Mouse (Mus musculus) adrenal gland, postnatal 4 days (tissue): ENCODE data around the gene Mfap5. TPM values are rescaled to one million over a fixed set of nuclear protein-coding genes. Genes with fewer than 3 reads are reported as not detected.
"Not testable (repeated sequence)": the region's sequence is repeated elsewhere in the genome, so short reads cannot be mapped to it uniquely, and the experiment has no call there.

Source experiments
- DNase-seq, 2 experiments: peaks; one replicate each; pipeline ENCODE4 v3.0.0; 2021 to 2022; ENCODE audit warnings: low spot score in 2 of 2, mixed read lengths in 2 of 2
- total RNA-seq, 2 experiments: library from RNA; stranded (reverse); gene quantifications; 2 replicates each; pipeline ENCODE4 v1.2.3; 2021

Gene Mfap5
- total RNA-seq, 2 experiments from 2014 or later, result 42.8 to 44.2 TPM

DNA sequence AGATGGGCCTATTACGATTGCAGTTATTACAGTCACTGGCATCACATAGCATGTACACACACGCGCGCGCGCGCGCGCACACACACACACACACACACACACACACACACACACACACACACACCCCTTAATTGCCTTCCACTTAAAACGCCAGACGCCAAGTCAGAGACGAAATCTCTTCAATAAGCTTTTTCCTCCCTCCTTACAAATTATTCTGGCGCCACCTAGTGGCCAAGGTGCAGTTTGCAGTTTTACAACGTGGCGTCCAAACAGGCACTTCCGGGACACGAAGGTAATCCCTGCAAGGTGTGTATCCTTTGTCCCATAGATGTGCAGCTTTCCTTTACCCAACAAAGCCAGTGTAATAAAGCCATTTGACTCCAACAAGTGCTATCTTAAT lies 54.8 kb downstream of the Mfap5 start:
- peak; percentile 26 to 48 for DNase-seq

DNA sequence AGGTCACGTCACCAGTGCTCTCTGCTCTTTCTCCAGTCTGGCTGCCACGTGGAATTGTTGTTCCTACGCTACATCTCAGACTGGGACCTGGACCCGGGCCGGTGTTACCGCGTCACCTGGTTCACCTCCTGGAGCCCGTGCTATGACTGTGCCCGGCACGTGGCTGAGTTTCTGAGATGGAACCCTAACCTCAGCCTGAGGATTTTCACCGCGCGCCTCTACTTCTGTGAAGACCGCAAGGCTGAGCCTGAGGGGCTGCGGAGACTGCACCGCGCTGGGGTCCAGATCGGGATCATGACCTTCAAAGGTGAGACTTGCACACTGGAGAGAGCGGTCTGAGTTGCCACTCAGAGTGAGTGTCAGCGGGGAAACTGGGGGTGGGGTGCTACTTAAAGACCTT lies 55.4 kb downstream of the Mfap5 start:
- no peak for DNase-seq

DNA sequence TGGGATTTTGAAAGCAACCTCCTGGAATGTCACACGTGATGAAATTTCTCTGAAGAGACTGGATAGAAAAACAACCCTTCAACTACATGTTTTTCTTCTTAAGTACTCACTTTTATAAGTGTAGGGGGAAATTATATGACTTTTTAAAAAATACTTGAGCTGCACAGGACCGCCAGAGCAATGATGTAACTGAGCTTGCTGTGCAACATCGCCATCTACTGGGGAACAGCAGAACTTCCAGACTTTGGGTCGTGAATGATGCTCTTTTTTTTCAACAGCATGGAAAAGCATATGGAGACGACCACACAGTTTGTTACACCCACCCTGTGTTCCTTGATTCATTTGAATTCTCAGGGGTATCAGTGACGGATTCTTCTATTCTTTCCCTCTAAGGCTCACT lies 56.8 kb downstream of the Mfap5 start:
- no peak for DNase-seq

DNA sequence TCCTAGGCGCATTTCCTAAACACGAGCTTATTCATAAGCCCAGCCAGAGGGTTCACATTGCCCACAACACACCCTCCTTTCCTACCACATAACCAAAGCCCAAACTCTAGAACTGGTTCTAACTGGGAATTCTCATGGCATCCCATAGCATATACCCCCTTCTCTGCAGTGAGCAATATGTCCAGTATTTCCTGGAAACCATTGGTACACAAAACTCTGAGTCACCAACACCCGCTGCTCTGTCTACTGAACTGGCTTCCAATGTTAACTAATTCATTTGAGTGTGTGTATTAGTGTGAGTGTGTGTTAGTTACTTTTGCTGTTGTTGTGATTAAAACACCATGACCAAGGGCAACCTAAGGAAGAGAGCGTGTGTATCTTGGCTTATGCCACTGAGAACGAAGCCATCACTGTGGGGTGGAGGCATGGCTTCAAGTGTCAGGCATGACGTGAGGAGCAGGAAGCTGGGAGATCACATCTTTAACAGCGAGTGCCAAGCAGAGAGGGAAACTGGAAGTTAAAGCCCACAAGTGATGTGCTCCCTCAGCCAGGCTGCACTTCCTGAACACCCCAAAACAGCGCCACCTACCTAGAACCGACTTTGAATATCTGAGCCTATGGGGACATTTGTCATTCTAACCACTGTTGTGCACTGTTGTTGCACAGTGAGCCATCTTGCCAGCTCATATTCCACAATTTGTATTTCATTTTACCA lies 59.6 kb downstream of the Mfap5 start:
- DNase-seq, result no peak

DNA sequence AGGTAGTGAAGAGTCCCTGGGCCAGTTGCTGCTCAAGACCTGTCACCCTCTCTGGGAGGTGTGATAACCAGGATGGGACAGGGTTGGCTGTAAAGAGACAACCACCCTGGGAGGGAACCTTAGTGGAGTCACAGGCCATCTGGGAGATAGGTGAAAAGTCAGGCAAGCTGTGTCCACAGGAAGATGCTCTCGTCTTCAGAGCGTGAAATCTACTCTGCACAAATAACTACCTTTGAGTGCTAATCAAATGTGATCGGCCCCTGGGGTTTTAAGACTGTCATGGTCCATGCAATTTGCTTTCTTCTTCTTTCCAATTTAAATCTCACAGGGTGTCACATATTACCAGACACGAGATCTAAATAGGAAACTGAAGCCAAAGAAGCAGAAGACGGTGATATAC lies 63.5 kb downstream of the Mfap5 start:
- DNase-seq, result no peak

DNA sequence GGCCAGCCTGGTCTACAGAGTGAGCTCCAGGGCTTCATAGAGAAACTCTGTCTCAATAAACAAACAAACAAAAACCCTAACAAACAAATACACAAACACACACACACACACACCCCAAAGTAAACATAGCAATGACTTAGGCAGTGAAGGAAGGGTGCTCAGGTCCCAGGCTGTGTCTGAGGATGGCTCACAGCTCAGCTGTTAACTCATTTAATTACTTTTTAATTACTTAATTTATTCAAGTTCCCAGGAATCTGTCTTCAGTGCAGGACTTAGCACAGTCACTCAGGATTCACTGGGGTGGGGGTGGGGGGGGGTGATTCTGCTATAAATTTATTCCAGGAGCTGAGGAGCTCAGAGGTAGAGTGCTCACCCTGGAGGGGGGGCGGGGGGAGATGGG lies 64.1 kb downstream of the Mfap5 start:
- no peak for DNase-seq

DNA sequence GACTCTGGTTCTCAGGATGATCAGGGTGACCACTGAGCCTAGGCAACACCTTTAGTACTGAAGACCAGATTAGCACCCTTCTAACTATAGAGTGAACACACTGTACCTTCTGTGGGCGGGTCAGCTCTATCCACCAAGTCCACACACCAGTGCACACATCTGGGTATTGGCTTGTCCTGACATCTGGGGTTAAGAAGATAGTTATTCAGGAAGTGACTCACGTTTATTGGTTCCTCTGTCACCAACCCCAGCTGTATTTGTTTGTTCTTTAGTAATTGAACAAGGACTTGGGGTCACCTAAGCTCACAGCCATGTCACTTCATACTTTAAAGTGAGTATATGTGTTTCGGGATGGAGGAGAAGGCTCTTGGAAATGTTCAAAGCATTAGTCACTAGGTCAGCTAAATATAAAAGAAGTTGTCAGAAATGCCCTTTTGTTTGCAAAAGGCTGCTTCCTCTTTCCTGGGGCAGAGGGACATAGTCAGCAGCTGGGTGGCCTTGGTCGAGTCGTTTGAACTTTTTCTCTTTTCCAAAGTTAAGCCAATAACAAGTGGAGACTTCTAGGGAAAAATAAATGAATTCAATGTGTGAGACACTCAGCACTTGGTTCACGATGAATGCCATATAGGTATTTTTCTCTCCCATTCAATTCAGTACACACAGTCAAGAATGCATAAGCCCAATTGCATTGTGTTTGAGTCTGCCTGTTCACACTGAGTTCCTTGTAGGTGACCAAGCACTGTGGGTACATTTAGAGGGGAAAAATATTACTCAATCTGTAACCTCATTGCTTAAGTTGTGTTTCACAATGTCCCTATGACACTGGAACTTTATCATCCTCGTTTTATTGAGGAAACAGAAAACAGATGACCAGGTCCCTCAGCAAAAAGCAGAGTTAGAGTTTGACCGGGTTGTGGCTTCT lies 65.3 kb downstream of the Mfap5 start:
- no peak for DNase-seq

DNA sequence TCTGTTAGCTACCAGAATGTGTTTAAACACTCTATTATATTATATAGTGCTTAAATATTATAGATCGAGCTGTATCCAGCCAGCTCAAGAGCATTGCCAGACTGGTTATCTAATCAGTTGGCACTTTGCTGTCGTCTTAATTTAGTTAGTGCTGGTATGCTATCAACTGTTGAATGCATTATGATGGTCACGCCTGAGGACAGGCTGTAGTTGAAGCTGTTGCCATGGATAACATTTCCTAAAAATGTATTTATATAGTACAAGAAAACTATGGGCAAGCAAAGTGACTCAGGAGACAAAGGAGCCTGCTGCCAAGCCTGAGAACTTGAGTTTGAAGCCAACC lies 65.9 kb downstream of the Mfap5 start:
- no peak for DNase-seq

DNA sequence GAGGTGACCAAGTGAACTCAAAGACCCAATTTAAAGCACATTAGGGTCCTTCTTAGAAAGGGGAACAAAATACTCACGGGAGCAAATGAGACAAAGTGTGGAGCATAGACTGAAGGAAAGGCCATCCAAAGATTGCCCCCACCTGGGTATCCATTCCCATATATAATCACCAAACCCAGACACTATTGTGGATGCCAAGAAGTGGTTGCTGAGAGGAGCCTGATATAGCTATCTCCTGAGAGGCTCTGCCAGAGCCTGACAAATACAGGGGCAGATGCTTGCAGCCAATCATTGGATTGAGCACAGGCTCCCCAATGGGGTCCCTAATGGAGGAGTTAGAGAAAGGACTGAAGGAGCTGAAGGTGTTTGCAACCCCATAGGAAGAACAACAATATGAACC lies 69.4 kb downstream of the Mfap5 start:
- DNase-seq, result not testable (repeated sequence)

DNA sequence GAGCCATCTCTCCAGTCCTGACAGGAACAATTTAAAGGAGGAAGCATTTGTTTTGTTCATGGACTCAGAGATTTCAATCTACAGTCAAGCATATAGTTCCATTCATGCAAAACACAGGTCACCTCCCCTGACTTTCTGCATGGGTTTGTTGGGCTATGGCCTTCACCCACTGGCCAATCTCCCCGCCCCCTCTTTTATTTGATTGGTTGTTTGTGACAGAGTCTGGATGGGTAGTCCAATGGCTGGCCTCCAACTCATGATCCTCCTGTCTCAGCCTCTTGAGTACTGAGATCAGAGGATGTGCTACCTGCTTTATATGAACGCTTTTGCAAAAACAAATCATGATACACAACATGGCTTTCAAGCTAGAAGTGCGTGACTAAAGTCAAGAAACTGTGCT lies 71.4 kb downstream of the Mfap5 start:
- DNase-seq, result no peak

Other genes starting within 250 kb of the Mfap5 start
- not detected for gene Klrg1, start 223.0 kb upstream of the Mfap5 start, total RNA-seq
- 100 to 1,000 TPM; 138 to 140 TPM for gene M6pr, start 197.1 kb upstream of the Mfap5 start, total RNA-seq
- gene Phc1, start 165.3 kb upstream of the Mfap5 start, total RNA-seq, result 10 to 100 TPM; 41.8 to 43.9 TPM
- 10 to 100 TPM in 1 of 2 experiments, 1 to 10 TPM in 1; 6.8 to 11.4 TPM for gene Rimklb, start 7.1 kb upstream of the Mfap5 start, total RNA-seq
- gene Aicda, start 48.0 kb downstream of the Mfap5 start, total RNA-seq, result not detected
- 10 to 100 TPM; 10.1 to 13.1 TPM for gene Apobec1, start 96.6 kb downstream of the Mfap5 start, total RNA-seq
- not detected for gene Gdf3, start 104.2 kb downstream of the Mfap5 start, total RNA-seq
- not detected for gene Dppa3, start 120.6 kb downstream of the Mfap5 start, total RNA-seq
- not detected for gene Nanog, start 201.6 kb downstream of the Mfap5 start, total RNA-seq